Mouse (Mus musculus) embryo, embryonic 9.5 days (tissue): ENCODE data around the gene Pgrmc1.
A peak's percentile ranks its signal among the peaks of the same experiment; 100 is the strongest.

Experiments used
- DNase-seq: peaks from one replicate; pipeline ENCODE4 v3.0.0-alpha.2; 2017; ENCODE audit errors: extremely low spot score

Gene Pgrmc1

DNA sequence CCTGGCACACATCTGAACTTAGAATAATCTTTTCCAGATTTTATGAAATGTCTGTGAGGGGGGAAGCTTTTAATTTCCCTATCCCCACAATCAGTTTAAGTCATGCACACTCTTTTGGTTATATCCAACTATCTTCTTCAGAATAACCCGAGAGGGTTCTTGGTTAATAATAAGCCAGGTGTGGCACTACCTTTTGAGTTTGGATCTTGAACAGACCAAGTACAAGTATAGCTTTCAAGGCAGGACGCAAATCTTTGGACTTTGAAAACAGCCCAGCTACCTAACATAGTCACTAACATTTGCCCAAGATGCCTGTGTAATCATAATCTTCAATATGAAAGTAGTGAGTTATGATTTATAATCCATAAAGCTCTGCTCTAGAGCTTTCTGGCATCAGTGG lies 4.9 kb downstream of the Pgrmc1 start:
- no peak for DNase-seq

DNA sequence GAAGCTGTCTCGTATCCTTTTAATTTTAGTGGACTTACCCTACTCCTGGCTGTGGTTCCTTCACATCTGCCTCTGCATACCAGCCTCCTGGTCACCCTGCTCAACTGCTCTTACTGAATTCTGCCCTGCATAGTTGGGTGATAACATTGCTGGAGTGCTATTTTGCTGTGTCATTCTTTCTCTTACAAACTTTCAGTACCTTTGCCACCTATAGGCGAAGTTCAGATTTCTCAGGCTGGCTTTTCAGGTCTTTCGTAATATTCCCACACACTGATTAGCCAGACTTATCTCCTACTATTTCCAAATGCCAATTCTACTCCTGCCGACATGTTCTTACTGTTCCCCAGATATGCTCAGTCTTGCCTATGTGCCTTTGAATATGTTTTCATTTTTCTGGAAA lies 6.0 kb downstream of the Pgrmc1 start:
- no peak for DNase-seq

DNA sequence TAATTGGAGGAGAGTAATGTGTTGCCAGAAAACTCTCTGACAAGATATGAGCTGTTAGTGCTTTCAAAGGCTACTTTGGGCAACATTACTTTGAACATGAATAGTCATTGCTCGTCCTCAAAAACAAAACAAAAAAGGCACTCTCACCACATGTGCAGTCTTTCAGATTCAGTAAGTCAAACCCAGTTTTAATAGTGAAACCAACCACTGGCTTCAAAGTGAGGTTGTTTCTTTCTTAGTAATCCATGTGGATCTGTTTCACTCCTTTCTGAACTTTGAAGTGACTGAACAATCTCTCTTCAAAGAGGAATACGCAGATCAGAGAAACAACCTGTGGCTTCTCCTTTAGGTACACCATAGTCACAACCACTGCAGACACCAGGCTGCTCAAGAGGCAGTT lies 11.1 kb downstream of the Pgrmc1 start:
- no peak for DNase-seq

DNA sequence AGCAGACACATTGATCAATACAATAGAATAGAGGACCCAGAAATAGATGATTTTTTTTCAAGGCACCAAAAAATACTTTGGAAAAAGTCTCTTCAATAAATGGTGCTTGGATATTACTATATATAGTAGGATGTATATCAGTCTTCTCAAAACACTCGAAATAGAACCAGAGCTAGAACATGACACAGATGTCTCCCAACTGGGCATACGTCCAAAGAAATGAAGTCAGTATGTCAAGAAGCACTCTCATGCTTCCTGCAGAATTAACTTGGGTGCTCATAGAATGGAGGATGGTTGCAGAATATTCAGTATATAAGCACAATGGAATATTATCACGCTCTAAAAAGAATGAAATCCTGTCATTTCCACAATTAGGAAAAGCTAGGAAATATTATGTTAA lies 30.1 kb downstream of the Pgrmc1 start:
- DNase-seq = no peak

DNA sequence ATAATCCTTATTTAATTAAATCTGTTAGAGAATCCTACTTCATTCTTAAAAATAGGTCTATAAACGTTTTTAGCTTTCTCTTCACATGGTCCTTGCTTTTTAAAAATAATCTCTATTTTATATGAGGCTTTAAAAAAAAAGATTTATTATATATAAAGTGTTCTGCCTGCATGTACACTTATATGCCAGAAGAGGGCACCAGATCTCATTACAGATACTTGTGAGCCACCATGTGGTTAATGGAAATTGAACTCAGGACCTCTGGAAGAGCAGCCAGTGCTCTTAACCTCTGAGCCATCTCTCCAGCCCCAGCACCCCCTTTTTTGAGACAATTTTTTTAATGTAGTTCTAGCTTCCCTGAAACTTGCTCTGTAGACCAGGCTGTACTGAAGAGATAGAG lies 32.8 kb downstream of the Pgrmc1 start:
- DNase-seq = no peak

DNA sequence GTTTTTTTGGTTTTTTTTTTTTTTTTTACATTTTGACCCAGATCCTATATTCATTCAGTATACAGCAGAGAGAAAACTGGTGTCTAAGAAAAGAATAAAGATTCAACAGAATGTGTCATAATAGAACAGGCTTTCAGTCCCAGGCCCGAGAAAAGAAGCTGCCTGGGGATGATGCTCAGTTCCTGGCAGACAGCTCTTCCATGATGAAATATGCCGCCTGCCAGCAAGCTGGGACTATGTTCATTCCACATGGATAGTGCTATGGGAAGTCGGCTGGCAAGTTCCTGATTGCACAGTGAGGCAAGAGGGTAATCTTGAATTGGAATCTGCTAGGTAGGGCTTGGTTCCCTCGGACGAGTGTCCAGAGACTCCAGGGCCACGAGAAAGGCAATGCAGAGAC lies 42.0 kb downstream of the Pgrmc1 start:
- no peak for DNase-seq

DNA sequence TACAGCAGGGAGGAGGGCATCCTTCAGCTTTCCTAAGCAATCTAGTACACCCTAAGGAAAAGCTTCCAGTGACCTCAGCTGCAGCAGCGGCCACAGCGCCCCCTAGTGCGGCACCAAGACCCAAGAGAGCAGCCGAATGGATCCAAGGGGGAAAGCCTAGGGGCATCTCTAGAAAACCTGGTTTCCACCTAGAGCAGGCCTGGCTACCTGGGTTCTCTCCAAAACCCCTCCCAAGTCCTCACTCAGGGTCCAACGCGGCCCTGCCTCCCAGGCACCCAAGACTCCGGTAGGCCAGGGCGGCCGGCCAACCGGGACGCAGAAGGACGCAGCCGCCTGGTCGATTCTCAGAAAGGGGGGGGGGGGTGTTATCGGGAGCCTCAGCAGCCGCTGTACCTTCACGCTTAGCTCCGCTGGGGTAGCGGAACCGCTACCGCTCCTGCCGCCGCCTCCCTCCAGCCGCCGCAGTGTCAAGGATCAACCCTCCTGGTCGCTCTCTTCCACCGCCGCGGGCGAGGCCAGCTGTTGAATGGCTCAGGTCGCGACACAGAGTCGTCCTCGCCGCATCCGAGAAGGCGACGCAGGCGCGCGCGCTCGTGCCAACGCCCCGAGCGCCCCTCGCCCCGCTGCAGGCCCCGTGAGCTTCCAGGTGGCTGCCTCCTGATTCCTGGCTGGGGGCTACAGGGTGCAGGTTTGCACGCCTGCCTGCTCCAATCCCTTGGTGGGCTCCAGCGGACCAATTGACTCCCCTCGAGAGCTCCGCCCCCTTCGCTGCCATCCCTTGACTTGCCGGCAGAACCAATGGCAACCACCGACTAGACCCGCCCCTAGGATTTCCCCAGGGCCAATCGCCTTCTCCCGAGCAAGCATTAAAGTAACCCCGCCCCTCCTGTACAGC lies 46.9 kb downstream of the Pgrmc1 start, which contains the start of gene Akap17b:
Gene Akap17b, minus strand, starts transcription at position 739 of the 895 bp plus-strand sequence.
- DNase-seq = peak; percentile 84
